Mouse (Mus musculus) gastrocnemius, postnatal 4 days (tissue): ENCODE results near the gene Sbpl. TPM values are rescaled to one million over a fixed set of nuclear protein-coding genes. Genes with fewer than 3 reads are reported as not detected.
"Not testable (repeated sequence)": the region's sequence is repeated elsewhere in the genome, so short reads cannot be mapped to it uniquely, and the experiment has no call there.

Experiments used
- DNase-seq, 2 experiments: peaks; one replicate each; pipeline ENCODE4 v3.0.0; 2021 to 2022; ENCODE audit warnings: low spot score in 2 of 2, mixed read lengths in 2 of 2
- total RNA-seq, 2 experiments: library from RNA; stranded (reverse); gene quantifications; 2 replicates each; pipeline ENCODE4 v1.2.3; 2021

Gene Sbpl
- total RNA-seq, 2 experiments from 2014 or later = not detected

- DNase-seq = no peak
Observed at GRCm38 (mm10) chr17:23961573-23962122, 6.6 kb upstream of the Sbpl start.

- DNase-seq = peak; percentile 57 to 67
Observed at GRCm38 (mm10) chr17:23960084-23960738, 5.1 kb upstream of the Sbpl start.

- DNase-seq = not testable (repeated sequence)
Observed at GRCm38 (mm10) chr17:23950828-23951227, 4.2 kb downstream of the Sbpl start.

GRCm38 (mm10) chr17:23949068-23949467 is 6.0 kb downstream of the Sbpl start:
- DNase-seq = no peak

- DNase-seq = not testable (repeated sequence)
Observed at GRCm38 (mm10) chr17:23947486-23947885, 7.6 kb downstream of the Sbpl start.

- no peak for DNase-seq
Observed at GRCm38 (mm10) chr17:23941372-23941771, 13.7 kb downstream of the Sbpl start, which contains the start of gene Sbp. Sbp (plus strand) TSS chr17:23941672.

- DNase-seq = no peak
Observed at GRCm38 (mm10) chr17:23931157-23931556, 23.9 kb downstream of the Sbpl start.

- DNase-seq = peak; percentile 50 to 68
Observed at GRCm38 (mm10) chr17:23925090-23925493, 30.0 kb downstream of the Sbpl start.

GRCm38 (mm10) chr17:23924531-23925007 is 30.5 kb downstream of the Sbpl start:
- DNase-seq = peak; percentile 78 to 89

GRCm38 (mm10) chr17:23917158-23917557 is 37.9 kb downstream of the Sbpl start, which contains the start of gene Dcpp3:
Dcpp3 (plus strand) TSS chr17:23917458.
- DNase-seq = not testable (repeated sequence)

Other genes starting within 250 kb of the Sbpl start
- under 1 TPM; 0.26 to 0.66 TPM for gene 1520401A03Rik, start 232.5 kb downstream of the Sbpl start, total RNA-seq
- gene Pkmyt1, start 228.9 kb downstream of the Sbpl start, total RNA-seq = 10 to 100 TPM; 11.1 to 12.4 TPM
- gene Paqr4, start 214.4 kb downstream of the Sbpl start, total RNA-seq = 10 to 100 TPM; 12.5 to 13.4 TPM
- under 1 TPM; 0.13 to 0.20 TPM for gene Kremen2, start 209.4 kb downstream of the Sbpl start, total RNA-seq
- gene Flywch1, start 183.7 kb downstream of the Sbpl start, total RNA-seq = 10 to 100 TPM; 44.5 to 49.2 TPM
- 1 to 10 TPM; 5.6 to 6.0 TPM for gene Flywch2, start 169.2 kb downstream of the Sbpl start, total RNA-seq
- 100 to 1,000 TPM; 293 to 304 TPM for gene Srrm2, start 164.7 kb downstream of the Sbpl start, total RNA-seq
- 100 to 1,000 TPM; 428 to 459 TPM for gene Elob, start 126.1 kb downstream of the Sbpl start, total RNA-seq
- not detected for gene Prss33, start 119.2 kb downstream of the Sbpl start, total RNA-seq
- not detected for gene Prss32, start 111.4 kb downstream of the Sbpl start, total RNA-seq
- gene Prss41, start 111.1 kb downstream of the Sbpl start, total RNA-seq = under 1 TPM in 1 of 2 experiments, not detected in 1; 0.18 TPM
- gene Prss21, start 87.2 kb downstream of the Sbpl start, total RNA-seq = not detected
- not detected for gene Dcpp1, start 74.4 kb downstream of the Sbpl start, total RNA-seq
- not detected for gene Dcpp2, start 74.4 kb downstream of the Sbpl start, total RNA-seq
- not detected for gene Dcpp3, start 37.8 kb downstream of the Sbpl start, total RNA-seq
- not detected for gene Sbp, start 13.6 kb downstream of the Sbpl start, total RNA-seq
- gene Prss30, start 25.3 kb upstream of the Sbpl start, total RNA-seq = not detected
- not detected for gene Prss22, start 42.8 kb upstream of the Sbpl start, total RNA-seq
- gene Prss27, start 82.9 kb upstream of the Sbpl start, total RNA-seq = not detected
- 10 to 100 TPM; 26.0 to 30.4 TPM for gene Kctd5, start 118.2 kb upstream of the Sbpl start, total RNA-seq
- 10 to 100 TPM; 52.6 to 60.6 TPM for gene Pdpk1, start 195.7 kb upstream of the Sbpl start, total RNA-seq
- 10 to 100 TPM; 20.2 to 24.7 TPM for gene Amdhd2, start 208.5 kb upstream of the Sbpl start, total RNA-seq
- 100 to 1,000 TPM; 193 to 194 TPM for gene Atp6v0c, start 214.4 kb upstream of the Sbpl start, total RNA-seq